Mouse (Mus musculus) thymus, postnatal 36 days (tissue): ENCODE measurements around the gene Olfr18.
A peak's percentile ranks its signal among the peaks of the same experiment; 100 is the strongest.
"Not testable (repeated sequence)": the region's sequence is repeated elsewhere in the genome, so short reads cannot be mapped to it uniquely, and the experiment has no call there.

Experiments used
- DNase-seq, 2 experiments: peaks; one replicate each; pipeline ENCODE4 v3.0.0; 2022; ENCODE audit warnings: mixed read lengths in 2 of 2

Gene Olfr18

DNA sequence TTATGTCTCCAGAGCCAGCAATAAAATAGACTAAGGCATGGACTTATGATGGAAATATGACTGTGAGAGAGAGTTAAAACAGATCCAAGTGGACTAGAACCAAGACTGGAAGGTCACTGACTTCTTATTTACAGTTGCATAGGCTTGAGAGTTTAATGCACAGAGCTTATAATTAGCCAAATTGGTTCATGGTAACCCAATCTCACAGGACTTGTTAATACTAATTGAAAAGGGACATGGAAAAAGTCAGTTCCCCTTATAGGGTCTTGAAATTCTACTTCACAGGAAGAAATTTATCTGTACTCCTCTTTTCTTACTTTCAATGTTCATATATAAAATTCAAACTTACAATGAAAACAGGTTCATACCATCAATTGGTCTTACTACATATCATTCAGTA lies at the start of gene Olfr18:
Olfr18 (minus strand) TSS at position 101 of the 400 bp plus-strand sequence.
- no peak for DNase-seq

- DNase-seq, result no peak
These were observed 49.4 kb upstream of the Olfr18 start for GRCm38 (mm10) chr9:20385343-20385703.

GRCm38 (mm10) chr9:20384532-20385342 lies 48.8 kb upstream of the Olfr18 start, which contains the start of gene Zfp560:
Gene Zfp560, minus strand, starts transcription at chr9:20385177.
- DNase-seq, result peak; percentile 89 to 93

- DNase-seq, result no peak
These were observed 47.8 kb upstream of the Olfr18 start for GRCm38 (mm10) chr9:20383659-20384058.

DNA sequence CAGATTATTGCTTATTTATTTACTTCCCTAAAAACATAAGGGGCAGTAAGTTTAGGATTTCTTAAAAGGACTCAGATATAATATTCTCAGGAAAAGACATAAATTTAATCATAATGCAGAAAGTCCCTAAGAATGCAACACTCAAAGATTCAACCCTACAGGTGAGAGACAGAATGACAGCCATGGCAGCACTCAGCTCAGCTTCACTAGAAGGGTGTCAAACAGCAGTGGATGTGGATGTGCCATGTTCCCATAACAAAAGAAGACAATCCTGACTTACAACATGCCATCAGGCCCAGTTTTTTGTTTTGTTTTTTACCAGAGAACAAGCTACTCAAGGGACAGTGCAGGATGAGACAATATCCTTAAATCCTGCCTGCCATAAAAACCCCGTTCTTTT lies 38.8 kb upstream of the Olfr18 start:
- DNase-seq, result no peak

DNA sequence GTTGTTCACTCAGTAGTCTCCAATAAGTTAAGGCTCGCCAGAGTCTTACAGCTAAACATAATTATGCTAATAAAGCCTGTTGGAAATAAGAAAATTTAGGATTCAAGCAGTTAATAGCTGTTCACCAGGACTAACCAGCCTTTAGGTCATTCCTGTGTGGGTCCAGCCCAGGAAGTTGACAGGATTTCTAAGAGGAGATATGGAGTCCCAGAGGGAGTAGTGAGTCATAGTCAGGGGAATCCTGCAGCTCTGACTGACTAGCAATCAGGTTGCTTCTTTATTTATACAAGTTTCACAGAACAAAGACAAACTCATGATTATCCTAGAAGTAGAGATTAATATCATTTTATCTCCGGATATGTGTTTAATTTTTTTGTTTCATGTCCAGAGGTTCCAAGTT lies 31.4 kb upstream of the Olfr18 start:
- DNase-seq, result no peak

DNA sequence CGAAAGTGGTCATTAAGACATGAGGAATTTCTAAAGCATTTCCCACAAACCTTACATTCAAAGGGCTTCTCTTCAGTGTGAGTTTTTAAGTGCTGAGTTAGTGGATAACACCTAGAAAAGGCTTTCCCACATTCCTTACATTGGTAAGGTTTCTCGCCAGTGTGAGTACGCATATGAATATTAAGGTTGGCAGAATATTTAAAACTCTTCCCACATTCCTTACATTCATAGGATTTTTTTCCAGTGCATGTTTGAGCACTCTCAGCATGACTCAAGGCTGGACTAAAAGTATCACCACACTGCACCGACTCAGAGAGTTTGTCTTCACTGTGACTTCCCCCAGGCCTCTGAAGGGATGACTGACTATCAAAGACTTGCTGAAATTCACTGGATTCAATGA lies 12.6 kb upstream of the Olfr18 start:
- no peak for DNase-seq

DNA sequence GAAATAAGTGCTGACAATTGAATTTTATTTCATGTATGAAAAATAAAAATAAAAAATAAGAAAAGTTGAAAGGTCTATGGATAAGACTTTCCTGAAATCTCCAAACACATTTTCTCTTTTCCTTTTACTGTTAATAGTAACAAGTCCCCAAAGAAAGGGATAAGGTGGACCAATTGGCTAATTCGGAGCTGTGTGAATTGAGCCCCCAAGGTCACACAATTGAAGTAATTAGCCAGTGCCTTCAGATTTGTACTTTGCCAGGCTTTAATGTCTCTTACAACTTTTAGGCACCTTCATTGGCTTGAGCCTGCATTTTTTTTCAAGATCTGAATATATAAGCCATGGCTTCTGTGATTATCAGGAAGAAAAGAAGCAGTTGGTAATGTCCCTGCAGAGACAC lies 37.7 kb downstream of the Olfr18 start, which contains the start of gene Olfr873:
Olfr873 (plus strand) TSS at position 301 of the 400 bp plus-strand sequence.
- no peak for DNase-seq

GRCm38 (mm10) chr9:20295562-20295961 lies 40.3 kb downstream of the Olfr18 start:
- DNase-seq, result not testable (repeated sequence)

DNA sequence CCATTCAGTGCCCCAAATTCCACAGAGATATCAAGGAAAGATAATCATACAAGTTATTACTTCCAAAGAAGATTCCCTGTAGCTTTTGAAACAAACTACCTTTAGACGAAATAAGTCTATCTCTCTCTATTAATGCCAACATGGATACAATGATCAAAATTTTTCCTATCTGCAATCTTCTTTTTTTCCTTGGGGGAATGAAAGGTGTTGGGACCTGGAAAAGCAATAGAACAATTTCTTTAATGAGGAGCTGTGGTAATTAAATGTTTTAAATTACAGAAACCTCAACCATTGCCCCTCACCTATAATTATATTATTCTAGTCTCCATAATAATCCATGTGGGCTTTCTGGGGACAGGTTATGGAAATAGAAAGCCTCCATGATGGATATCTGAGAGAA lies 53.8 kb downstream of the Olfr18 start, which contains the start of gene Olfr39:
Olfr39 (plus strand) TSS at position 301 of the 400 bp plus-strand sequence.
- DNase-seq, result no peak
